Mouse (Mus musculus) neural tube, embryonic 13.5 days (tissue): ENCODE results near the gene Scel. TPM values are rescaled to one million over a fixed set of nuclear protein-coding genes. Genes with fewer than 3 reads are reported as not detected.

Experiments
- ATAC-seq: fragments of 200-750 bp; cut with Nextera tagmentation; 2 replicates; pipeline ENCODE4 v1.8.0; 2017; ENCODE audit warnings: low read depth, mild to moderate bottlenecking, moderate TSS enrichment, moderate library complexity
- H3K27ac ChIP-seq: fragments of 300-500 bp; sonication (generic); replicated peaks from 2 replicates; pipeline ENCODE4 v1.5.1; 2015; ENCODE audit warnings: moderate library complexity, mild to moderate bottlenecking, inconsistent platforms
- H3K27me3 ChIP-seq: fragments of 300-500 bp; sonication (generic); 2 replicates; pipeline ENCODE4 v1.6.1; 2015; ENCODE audit warnings: mild to moderate bottlenecking, inconsistent platforms
- H3K36me3 ChIP-seq: fragments of 300-500 bp; sonication (generic); 2 replicates; pipeline ENCODE4 v1.6.1; 2015; ENCODE audit warnings: mild to moderate bottlenecking, inconsistent platforms
- H3K4me1 ChIP-seq: fragments of 300-500 bp; sonication (generic); replicated peaks from 2 replicates; pipeline ENCODE4 v1.6.1; 2015; ENCODE audit warnings: inconsistent platforms
- H3K4me2 ChIP-seq: fragments of 300-500 bp; sonication (generic); 2 replicates; pipeline ENCODE4 v1.6.1; 2015; ENCODE audit warnings: inconsistent platforms, mild to moderate bottlenecking, moderate library complexity
- H3K4me3 ChIP-seq: fragments of 300-500 bp; sonication (generic); 2 replicates; pipeline ENCODE4 v1.5.1; 2015; ENCODE audit warnings: mild to moderate bottlenecking, inconsistent platforms
- H3K9ac ChIP-seq: fragments of 300-500 bp; sonication (generic); 2 replicates; pipeline ENCODE4 v1.6.1; 2015; ENCODE audit warnings: moderate library complexity, mild to moderate bottlenecking, inconsistent platforms
- H3K9me3 ChIP-seq: fragments of 300-500 bp; sonication (generic); 2 replicates; pipeline ENCODE4 v1.6.1; 2016; ENCODE audit warnings: inconsistent platforms
- WGBS: fragments of 180-500 bp; shearing (Covaris S2); methylation state at CpG from one replicate; pipeline ENCODE4 v1.1.7; 2015; 5-methylcytosine and 5-hydroxymethylcytosine counted together
- polyA plus RNA-seq: library from polyadenylated mRNA; unstranded; fragments of >200 nt; fragmentation: Nextera tagmentation; extraction: Ambion mirVana; gene quantifications from 2 replicates; pipeline ENCODE4 v1.2.1, GENCODE M21; 2015

The Scel gene
- polyA plus RNA-seq, 1 experiment from 2014 or later = 0.07 TPM

DNA sequence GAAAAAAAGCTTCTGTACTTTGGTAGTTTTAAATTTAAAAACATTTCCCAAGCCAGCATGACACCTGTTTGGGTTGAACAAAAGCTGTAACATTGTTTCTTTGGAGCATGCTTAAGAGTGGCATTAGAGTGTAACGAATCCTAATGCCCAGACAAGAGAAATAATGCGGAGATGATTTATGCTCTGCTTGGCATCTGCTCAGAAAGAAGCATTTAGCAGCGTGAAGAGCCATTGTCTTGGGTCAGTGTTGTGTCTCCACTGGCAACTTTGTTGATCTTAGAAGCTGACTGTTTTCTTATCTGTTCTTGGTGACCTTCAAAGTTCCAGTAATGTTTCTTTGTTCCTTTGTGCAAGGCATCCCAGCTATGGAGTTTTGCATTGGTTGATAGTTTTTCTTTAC lies 130.8 kb downstream of the Scel start:
- no peaks in the 10 kb centered on the region for H3K36me3 ChIP-seq
- H3K4me2 ChIP-seq = no peak overlapping the region
- 17% methylated on average over 3 of the region's 3 CpGs for WGBS
- no peak for ATAC-seq
- H3K4me3 ChIP-seq = no peak overlapping the region
- peaks cover 22% of the 10 kb centered on the region for H3K4me1 ChIP-seq
- no peak overlapping the region for H3K9ac ChIP-seq
- H3K27me3 ChIP-seq = no peaks in the 10 kb centered on the region
- no peak overlapping the region for H3K27ac ChIP-seq
- no peaks in the 10 kb centered on the region for H3K9me3 ChIP-seq

GRCm38 (mm10) chr14:103647981-103648380 lies 134.8 kb downstream of the Scel start:
- H3K4me3 ChIP-seq = no peak overlapping the region
- no peaks in the 10 kb centered on the region for H3K27me3 ChIP-seq
- H3K9me3 ChIP-seq = no peaks in the 10 kb centered on the region
- 0 out of 2 replicates have a peak overlapping the region, but pooled peaks have one; percentile 0 for H3K9ac ChIP-seq
- H3K4me1 ChIP-seq = peaks cover 50% of the 10 kb centered on the region
- 33% methylated on average over 2 of the region's 2 CpGs for WGBS
- H3K27ac ChIP-seq = peak overlapping the region; percentile 39; the same call in 1 of the 2 replicates
- no peak for ATAC-seq
- H3K4me2 ChIP-seq = peak overlapping the region; percentile 66; the same call in 1 of the 2 replicates
- H3K36me3 ChIP-seq = no peaks in the 10 kb centered on the region

GRCm38 (mm10) chr14:103648623-103649255 lies 135.6 kb downstream of the Scel start:
- Histone ChIP-seq H3K27ac (peak overlapping the region; percentile 39), H3K4me2 (peak overlapping the region; percentile 66), H3K4me1 (peaks cover 49% of the 10 kb centered on the region), H3K36me3 (no peaks in the 10 kb centered on the region), H3K9me3 (no peaks in the 10 kb centered on the region), H3K9ac (no peak overlapping the region), H3K27me3 (no peaks in the 10 kb centered on the region), H3K4me3 (0 out of 2 replicates have a peak overlapping the region, but pooled peaks have one; percentile 4)
- 30% methylated on average over 12 of the region's 12 CpGs for WGBS
- ATAC-seq = no peak

DNA sequence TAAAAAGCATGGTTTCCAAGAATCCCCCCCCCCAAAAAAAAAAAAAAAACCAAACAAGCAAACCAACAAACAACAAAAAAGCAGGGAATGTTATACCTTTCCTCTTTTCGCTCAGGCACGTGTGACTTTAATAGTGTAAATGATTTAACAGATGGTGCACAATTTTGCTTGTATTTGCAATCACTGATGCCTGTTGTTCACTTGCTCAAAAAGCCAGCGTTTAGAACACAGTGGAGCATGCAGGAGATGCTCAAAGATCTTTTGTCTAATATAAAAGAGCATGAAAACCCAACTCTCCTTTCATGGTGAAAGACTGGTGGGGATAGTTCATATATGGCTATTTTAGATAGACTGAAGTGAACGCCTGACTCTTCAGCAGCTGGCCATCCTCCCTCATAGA lies 136.2 kb downstream of the Scel start:
- Histone ChIP-seq H3K4me2 (peak overlapping the region; percentile 66), H3K27ac (peak overlapping the region; percentile 99), H3K9me3 (no peaks in the 10 kb centered on the region), H3K36me3 (no peaks in the 10 kb centered on the region), H3K4me3 (peak overlapping the region; percentile 94), H3K4me1 (peaks cover 50% of the 10 kb centered on the region), H3K9ac (no peak overlapping the region), H3K27me3 (no peaks in the 10 kb centered on the region)
- ATAC-seq = no peak
- 21% methylated on average over 4 of the region's 4 CpGs for WGBS

GRCm38 (mm10) chr14:103649896-103650334 lies 136.8 kb downstream of the Scel start, which contains the start of gene Slain1:
TSS of gene Slain1 (plus strand) at chr14:103650228.
- Histone ChIP-seq H3K4me2 (peak within 1 kb of the TSS; percentile 66), H3K27me3 (no peaks in the 10 kb centered on the region), H3K9ac (peak within 1 kb of the TSS; percentile 98), H3K9me3 (no peaks in the 10 kb centered on the region), H3K4me1 (peaks cover 53% of the 10 kb centered on the region), H3K4me3 (peak within 1 kb of the TSS; percentile 94), H3K36me3 (no peaks in the 10 kb centered on the region), H3K27ac (peak within 1 kb of the TSS; percentile 99)
- ATAC-seq = peak; percentile 97
- under 1% methylated on average over 32 of the region's 32 CpGs for WGBS

GRCm38 (mm10) chr14:103650413-103651101 lies 137.4 kb downstream of the Scel start:
- peaks cover 56% of the 10 kb centered on the region for H3K4me1 ChIP-seq
- H3K36me3 ChIP-seq = no peaks in the 10 kb centered on the region
- peak overlapping the region; percentile 66 for H3K4me2 ChIP-seq
- no peaks in the 10 kb centered on the region for H3K9me3 ChIP-seq
- ATAC-seq = peak; percentile 86
- peak overlapping the region; percentile 99 for H3K27ac ChIP-seq
- peak overlapping the region; percentile 94 for H3K4me3 ChIP-seq
- WGBS = 0% methylated on average over 64 of the region's 67 CpGs
- H3K27me3 ChIP-seq = no peaks in the 10 kb centered on the region
- H3K9ac ChIP-seq = peak overlapping the region; percentile 98

DNA sequence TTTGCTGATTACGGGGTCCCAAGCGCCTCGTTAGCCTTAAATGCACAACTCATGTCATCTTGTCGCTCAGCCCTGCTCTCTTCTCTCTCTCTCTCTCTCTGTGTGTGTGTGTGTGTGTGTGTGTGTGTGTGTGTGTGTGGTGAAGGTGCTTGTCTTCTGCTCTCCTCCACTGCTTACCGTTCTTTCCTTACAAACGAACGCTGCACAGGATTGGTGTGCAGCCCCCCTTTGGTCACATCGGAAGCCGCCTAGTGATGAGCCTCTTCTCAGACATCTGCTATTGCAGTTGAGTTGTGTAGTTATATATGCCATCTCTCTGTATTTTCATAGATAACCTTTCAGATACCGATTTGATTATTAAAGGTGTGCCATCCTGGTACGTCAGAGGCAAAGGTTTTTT lies 138.0 kb downstream of the Scel start:
- Histone ChIP-seq H3K27me3 (no peaks in the 10 kb centered on the region), H3K4me3 (peak overlapping the region; percentile 94), H3K9me3 (no peaks in the 10 kb centered on the region), H3K36me3 (no peaks in the 10 kb centered on the region), H3K9ac (peak overlapping the region; percentile 98), H3K4me1 (peaks cover 58% of the 10 kb centered on the region), H3K27ac (peak overlapping the region; percentile 99), H3K4me2 (peak overlapping the region; percentile 66)
- ATAC-seq = peak; percentile 48
- 2% methylated on average over 11 of the region's 11 CpGs for WGBS

DNA sequence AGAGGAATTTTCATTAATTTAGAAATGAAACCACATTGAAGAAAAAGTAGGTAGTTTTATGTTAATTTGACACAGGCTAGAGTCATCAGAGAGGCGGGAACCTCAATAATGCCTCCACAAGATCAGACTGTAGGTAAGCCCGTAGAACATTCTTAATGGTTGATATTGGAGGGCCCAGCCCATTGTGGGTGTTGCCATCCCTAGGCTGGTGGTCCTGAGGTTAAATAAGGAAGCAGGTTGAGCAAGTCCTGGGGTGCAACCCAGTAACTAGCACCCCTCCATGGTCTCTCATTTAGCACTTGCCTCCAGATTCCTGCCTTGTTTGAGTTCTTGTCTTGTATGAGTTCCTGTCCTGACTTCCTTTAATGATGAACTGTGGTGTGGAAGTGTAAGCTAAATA lies 138.4 kb downstream of the Scel start:
- H3K9me3 ChIP-seq = no peaks in the 10 kb centered on the region
- WGBS = 37% methylated on average over 2 of the region's 2 CpGs
- peak overlapping the region; percentile 94 for H3K4me3 ChIP-seq
- H3K27me3 ChIP-seq = no peaks in the 10 kb centered on the region
- H3K4me1 ChIP-seq = peaks cover 58% of the 10 kb centered on the region
- peak overlapping the region; percentile 66 for H3K4me2 ChIP-seq
- peak overlapping the region; percentile 99 for H3K27ac ChIP-seq
- no peaks in the 10 kb centered on the region for H3K36me3 ChIP-seq
- H3K9ac ChIP-seq = peak overlapping the region; percentile 98
- ATAC-seq = no peak

DNA sequence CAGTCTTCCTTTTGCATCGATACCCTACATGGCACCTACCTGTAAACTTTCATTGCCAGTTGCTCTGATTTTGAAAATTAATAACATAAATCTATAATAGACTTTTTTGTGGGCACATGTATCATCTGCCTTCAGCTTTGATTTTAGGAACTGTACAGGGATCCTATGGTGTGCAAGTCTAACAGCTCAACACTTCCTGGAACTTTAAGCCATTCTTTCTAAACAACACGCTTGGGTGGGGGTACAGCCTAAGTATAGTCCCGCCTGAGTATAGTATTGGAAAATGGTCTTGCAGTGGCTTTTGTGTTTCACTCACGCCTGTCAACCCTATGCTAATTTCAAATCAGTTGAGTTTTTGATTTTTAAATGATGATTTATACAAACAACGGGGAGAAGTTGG lies 139.4 kb downstream of the Scel start:
- no peaks in the 10 kb centered on the region for H3K27me3 ChIP-seq
- H3K4me1 ChIP-seq = peaks cover 58% of the 10 kb centered on the region
- H3K36me3 ChIP-seq = peaks cover 6% of the 10 kb centered on the region; the same call in 1 of the 2 replicates
- WGBS = 86% methylated on average over 5 of the region's 5 CpGs
- 0 out of 2 replicates have a peak overlapping the region, but pooled peaks have one; percentile 94 for H3K4me3 ChIP-seq
- no peak overlapping the region for H3K27ac ChIP-seq
- no peaks in the 10 kb centered on the region for H3K9me3 ChIP-seq
- peak overlapping the region; percentile 66 for H3K4me2 ChIP-seq
- ATAC-seq = no peak
- H3K9ac ChIP-seq = no peak overlapping the region

- H3K27me3 ChIP-seq = no peaks in the 10 kb centered on the region
- no peak overlapping the region for H3K27ac ChIP-seq
- WGBS = 62% methylated on average over 5 of the region's 5 CpGs
- H3K4me1 ChIP-seq = peaks cover 49% of the 10 kb centered on the region
- peak overlapping the region; percentile 66; the same call in 1 of the 2 replicates for H3K4me2 ChIP-seq
- H3K9me3 ChIP-seq = no peaks in the 10 kb centered on the region
- H3K4me3 ChIP-seq = no peak overlapping the region
- H3K36me3 ChIP-seq = peaks cover 19% of the 10 kb centered on the region
- no peak for ATAC-seq
- H3K9ac ChIP-seq = no peak overlapping the region
These were observed 140.7 kb downstream of the Scel start for GRCm38 (mm10) chr14:103653800-103654199.

GRCm38 (mm10) chr14:103655448-103655847 lies 142.3 kb downstream of the Scel start:
- no peaks in the 10 kb centered on the region for H3K9me3 ChIP-seq
- no peak overlapping the region for H3K9ac ChIP-seq
- H3K4me2 ChIP-seq = no peak overlapping the region
- no peak for ATAC-seq
- H3K27me3 ChIP-seq = no peaks in the 10 kb centered on the region
- no peak overlapping the region for H3K4me3 ChIP-seq
- peaks cover 37% of the 10 kb centered on the region for H3K4me1 ChIP-seq
- 72% methylated on average over 5 of the region's 5 CpGs for WGBS
- H3K27ac ChIP-seq = no peak overlapping the region
- peaks cover 20% of the 10 kb centered on the region for H3K36me3 ChIP-seq

DNA sequence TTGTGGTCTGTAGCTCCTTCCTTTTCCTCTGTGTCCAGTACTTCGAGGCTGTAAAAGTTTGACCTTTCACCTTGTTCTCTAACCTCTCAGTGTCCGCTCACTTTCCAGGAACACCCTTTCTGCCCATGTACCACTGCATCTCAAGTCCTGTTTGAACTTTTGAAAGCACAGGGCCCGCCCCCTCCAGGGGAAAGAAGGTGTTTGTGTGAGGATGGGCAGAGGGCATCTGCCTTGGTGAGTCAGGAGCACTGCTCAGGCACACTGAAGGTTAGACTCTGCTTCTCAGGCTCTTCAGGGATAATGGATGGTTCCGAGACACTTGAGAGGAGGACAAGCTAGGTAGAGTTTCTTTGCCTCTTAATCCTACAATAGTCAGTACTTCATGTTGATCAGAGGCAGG lies 144.7 kb downstream of the Scel start:
- Histone ChIP-seq H3K27ac (no peak overlapping the region), H3K27me3 (no peaks in the 10 kb centered on the region), H3K4me3 (no peak overlapping the region), H3K9ac (no peak overlapping the region), H3K9me3 (no peaks in the 10 kb centered on the region), H3K4me2 (no peak overlapping the region), H3K36me3 (peaks cover 22% of the 10 kb centered on the region), H3K4me1 (peaks cover 23% of the 10 kb centered on the region)
- ATAC-seq = no peak
- 89% methylated on average over 4 of the region's 4 CpGs for WGBS
